Mouse (Mus musculus) heart, embryonic 11.5 days (tissue): ENCODE measurements around the gene Brd4. TPM values are rescaled to one million over a fixed set of nuclear protein-coding genes. Genes with fewer than 3 reads are reported as not detected.

Source experiments
- polyA plus RNA-seq: library from polyadenylated mRNA; unstranded; fragments of >200 nt; fragmentation: Nextera tagmentation; extraction: Ambion mirVana; gene quantifications from 2 replicates; pipeline ENCODE4 v1.2.1, GENCODE M21; 2014

The Brd4 gene
- polyA plus RNA-seq, 1 experiment from 2014 or later, result 76.2 TPM

Other genes starting within 250 kb of the Brd4 start
- 29.5 and 44.3 TPM in 2 replicates for gene Rrp1b, start 248.6 kb downstream of the Brd4 start, polyA plus RNA-seq
- gene Hsf2bp, start 248.4 kb downstream of the Brd4 start, polyA plus RNA-seq, result 0.35 and 0.44 TPM in 2 replicates
- gene Notch3, start 117.9 kb downstream of the Brd4 start, polyA plus RNA-seq, result 6.8 and 6.9 TPM in 2 replicates
- gene Ephx3, start 95.2 kb downstream of the Brd4 start, polyA plus RNA-seq, result not detected in 2 replicates
- gene Akap8, start 36.5 kb upstream of the Brd4 start, polyA plus RNA-seq, result 44.2 and 44.3 TPM in 2 replicates
- 59.0 and 63.8 TPM in 2 replicates for gene Akap8l, start 65.9 kb upstream of the Brd4 start, polyA plus RNA-seq
- gene Wiz, start 104.7 kb upstream of the Brd4 start, polyA plus RNA-seq, result 16.2 and 17.6 TPM in 2 replicates
- 0.94 and 1.3 TPM in 2 replicates for gene Rasal3, start 118.9 kb upstream of the Brd4 start, polyA plus RNA-seq
- 0.34 TPM in 1 of 2 replicates, not detected in the other for gene Pglyrp2, start 139.4 kb upstream of the Brd4 start, polyA plus RNA-seq
- not detected in 2 replicates for gene Cyp4f39, start 168.0 kb upstream of the Brd4 start, polyA plus RNA-seq
- gene Cyp4f17, start 221.3 kb upstream of the Brd4 start, polyA plus RNA-seq, result 4.6 and 5.1 TPM in 2 replicates